ENCODE assay signal across 8 mouse cellular contexts in genomic region chr1:153091438-153092236, GRCm38 (mm10).
DNase-seq lines count a peak whose midpoint lies in the region; ATAC-seq lines count a peak whose summit lies in the region.

No protein-coding gene starts in this region.

- H3K4me3 ChIP-seq in heart, embryonic 10.5 days, result peak overlapping the region; percentile 20; the same call in 1 of the 2 replicates
- no peak overlapping the region for H3K4me3 ChIP-seq in midbrain, embryonic 14.5 days (replicated peaks; ENCODE audit: low read depth, low read length)

- intact Hi-C loops in left cerebral cortex, postnatal 36 days (cut with DNase I), result loop anchor here (5.0 kb wide), 1 partner anchor 44 kb away; no protein-coding TSS in a partner anchor

- 15% methylated on average over 9 of the region's 9 CpGs for WGBS in heart, embryonic 10.5 days
- WGBS in midbrain, embryonic 14.5 days, result 29% methylated on average over 9 of the region's 9 CpGs

- no peak overlapping the region for H3K4me2 ChIP-seq in midbrain, embryonic 14.5 days (ENCODE audit: low read length)

- ATAC-seq in midbrain, embryonic 14.5 days (ENCODE audit: low FRiP score, low TSS enrichment), result no peak
- no peak for ATAC-seq in erythroid progenitor cell, adult 5-6 weeks (replicated peaks; ENCODE audit: low FRiP score, poor library complexity, severe bottlenecking)

- no peaks in the 10 kb centered on the region for H3K9me3 ChIP-seq in heart, embryonic 10.5 days
- no peaks in the 10 kb centered on the region for H3K9me3 ChIP-seq in midbrain, embryonic 14.5 days (ENCODE audit: control insufficient read depth, low read length)

- DNase-seq in 3T3-L1 (ENCODE audit: low read depth, low spot score) (peak; percentile 84), ZHBTc4 (ENCODE audit: low read depth, low spot score) (peak; percentile 93)
- no peak for DNase-seq in heart, embryonic 10.5 days (ENCODE audit: low spot score)
- peak; percentile 59 for DNase-seq in kidney, adult 9 months
- no peak for DNase-seq in midbrain, embryonic 14.5 days
- no peak for DNase-seq in left cerebral cortex, adult 18-20 months (ENCODE audit: low spot score in 2 of 2)
- no peak for DNase-seq in left cerebral cortex, postnatal 36 days (ENCODE audit: low spot score in 2 of 2)

- no peak overlapping the region for H3K9ac ChIP-seq in midbrain, embryonic 14.5 days (replicated peaks; ENCODE audit: low read length)

- H3K27ac ChIP-seq in heart, embryonic 10.5 days, result peak overlapping the region; percentile 24
- H3K27ac ChIP-seq in midbrain, embryonic 14.5 days (replicated peaks; ENCODE audit: low read depth, low read length), result 0 out of 2 replicates have a peak overlapping the region, but pooled peaks have one; percentile 6

- H3K4me1 ChIP-seq in heart, embryonic 10.5 days, result peaks cover 38% of the 10 kb centered on the region
- H3K4me1 ChIP-seq in midbrain, embryonic 14.5 days (ENCODE audit: control insufficient read depth, insufficient read depth, low read length), result 0 out of 2 replicates have a peak, but pooled peaks cover 4% of the 10 kb centered on the region

- H3K27me3 ChIP-seq in heart, embryonic 10.5 days (ENCODE audit: insufficient read depth, poor library complexity, severe bottlenecking), result no peaks in the 10 kb centered on the region; the same call in 1 of the 2 replicates
- H3K27me3 ChIP-seq in midbrain, embryonic 14.5 days (ENCODE audit: control insufficient read depth, insufficient read depth, low read length), result no peaks in the 10 kb centered on the region

- H3K36me3 ChIP-seq in heart, embryonic 10.5 days, result no peaks in the 10 kb centered on the region
- peaks cover 6% of the 10 kb centered on the region; the same call in 1 of the 2 replicates for H3K36me3 ChIP-seq in midbrain, embryonic 14.5 days (ENCODE audit: control insufficient read depth, insufficient read depth, low read length)

Comparison
In these comparisons a context has a peak if more than half of its experiments do, and no peak if none do; other contexts are left out.
1. DNase-seq: peak in 3T3-L1 (single experiment), ZHBTc4 (single experiment) and kidney, adult 9 months (single experiment); none in heart, embryonic 10.5 days (single experiment), midbrain, embryonic 14.5 days (single experiment), left cerebral cortex, adult 18-20 months (0 of 2) and left cerebral cortex, postnatal 36 days (0 of 2).